Mouse (Mus musculus): ENCODE data around the gene Rin3. TPM values are rescaled to one million over a fixed set of nuclear protein-coding genes. Genes with fewer than 3 reads are reported as not detected.

Gene Rin3
- 4.2 and 4.6 TPM in 2 replicates for polyA plus RNA-seq (2016; fragmentation: Nextera tagmentation; extraction: Ambion mirVana)

DNA sequence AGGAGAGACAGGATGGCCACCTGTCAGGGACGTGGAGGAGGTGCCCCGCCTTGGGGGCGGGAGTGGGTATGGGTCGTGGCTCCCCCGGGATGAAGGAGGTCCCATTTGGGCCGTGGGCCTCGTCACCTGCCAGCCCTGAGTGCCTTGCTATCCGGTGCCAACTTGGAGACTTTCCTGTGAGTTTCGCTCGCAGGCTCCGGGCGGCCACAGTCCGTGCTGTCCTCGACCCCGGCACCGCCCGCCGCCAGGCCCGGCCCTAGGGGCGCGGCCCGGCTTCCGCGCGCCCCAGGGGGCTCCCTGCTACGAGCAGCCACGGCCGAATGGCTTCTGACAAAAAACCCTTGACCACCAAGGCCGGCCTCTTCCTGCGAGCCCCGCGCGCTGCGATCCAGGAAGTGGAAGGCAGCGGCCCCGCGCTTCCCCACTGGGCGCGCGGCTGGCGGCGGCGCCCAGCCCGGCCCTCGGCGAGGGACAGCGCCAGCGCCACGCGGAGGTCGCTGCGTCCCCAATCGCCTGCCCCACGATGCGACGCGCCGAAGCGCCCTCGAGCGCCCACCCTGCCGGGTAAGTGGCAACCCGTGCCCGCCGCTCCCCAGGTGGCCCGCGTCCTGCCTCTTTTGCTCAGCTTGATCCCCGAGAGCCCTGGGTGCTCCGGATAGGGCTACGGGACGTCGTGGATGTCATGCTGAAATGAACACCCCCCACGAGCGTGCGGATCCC lies at the start of gene Rin3:
Gene Rin3, plus strand, starts transcription at position 286 of the 720 bp plus-strand sequence.
- peak within 1 kb of the TSS; percentile 78 for H3K27ac ChIP-seq (replicated peaks)
- peaks cover 40% of the 10 kb centered on the region for H3K27me3 ChIP-seq (ENCODE audit: low read depth, poor library complexity, severe bottlenecking)
- peak; percentile 58 for DNase-seq (ENCODE audit: low spot score)
- under 1% methylated on average over 75 of the region's 75 CpGs for WGBS
- H3K4me1 ChIP-seq: peaks cover 21% of the 10 kb centered on the region
- H3K4me3 ChIP-seq: peak within 1 kb of the TSS; percentile 59
- H3K9me3 ChIP-seq (replicated peaks): peaks cover 6% of the 10 kb centered on the region; the same call in 1 of the 2 replicates
- no peaks in the 10 kb centered on the region for H3K36me3 ChIP-seq

DNA sequence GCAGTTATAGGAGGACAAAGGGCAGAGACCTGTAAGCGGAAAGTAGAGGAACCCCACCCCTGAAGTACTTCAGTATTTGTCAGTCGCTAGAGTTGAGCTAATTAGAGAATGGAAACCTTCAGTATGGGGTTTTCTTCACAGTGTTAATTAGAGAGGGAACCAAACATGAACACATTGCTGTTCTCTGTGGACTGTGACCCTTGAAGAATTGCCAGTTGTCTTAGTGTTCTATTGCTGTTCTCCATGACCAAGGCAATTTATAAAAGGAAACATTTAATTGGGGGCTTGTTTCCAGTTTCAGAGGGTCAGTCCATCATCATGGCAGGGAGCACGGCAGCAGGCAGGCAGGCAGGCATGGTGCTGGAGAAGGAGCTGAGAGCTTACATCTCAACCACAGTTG lies 47.3 kb upstream of the Rin3 start:
- Histone ChIP-seq H3K27me3 (ENCODE audit: low read depth, poor library complexity, severe bottlenecking) (no peaks in the 10 kb centered on the region), H3K4me1 (no peaks in the 10 kb centered on the region), H3K9me3 (replicated peaks) (no peaks in the 10 kb centered on the region), H3K27ac (replicated peaks) (no peak overlapping the region), H3K4me3 (no peak overlapping the region), H3K36me3 (no peaks in the 10 kb centered on the region)
- WGBS: 90% methylated on average over 3 of the region's 3 CpGs
- DNase-seq (ENCODE audit: low spot score): no peak

DNA sequence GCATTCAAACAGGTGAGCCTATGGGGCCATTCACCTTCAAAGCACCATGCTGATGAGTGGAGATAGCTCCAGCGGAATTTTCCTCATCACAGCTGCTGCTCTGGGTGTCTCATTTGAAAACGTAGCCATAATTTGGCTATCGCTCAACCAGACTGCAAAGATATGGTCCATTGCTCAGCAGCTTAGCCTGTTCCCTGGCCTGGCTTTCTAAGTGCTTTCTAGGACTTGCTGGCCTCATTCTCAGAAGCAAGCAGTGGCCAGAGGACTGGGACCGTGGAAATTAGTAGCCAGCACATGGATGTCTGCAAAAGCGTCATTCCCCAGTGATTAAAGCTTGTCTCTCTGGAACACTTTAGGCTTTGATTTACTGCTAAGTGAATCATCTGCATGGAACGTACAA lies 46.5 kb upstream of the Rin3 start:
- H3K27ac ChIP-seq (replicated peaks): no peak overlapping the region
- WGBS: 89% methylated on average over 6 of the region's 6 CpGs
- H3K27me3 ChIP-seq (ENCODE audit: low read depth, poor library complexity, severe bottlenecking): no peaks in the 10 kb centered on the region
- H3K4me1 ChIP-seq: no peaks in the 10 kb centered on the region
- no peaks in the 10 kb centered on the region for H3K9me3 ChIP-seq (replicated peaks)
- H3K4me3 ChIP-seq: no peak overlapping the region
- DNase-seq (ENCODE audit: low spot score): no peak
- H3K36me3 ChIP-seq: no peaks in the 10 kb centered on the region

DNA sequence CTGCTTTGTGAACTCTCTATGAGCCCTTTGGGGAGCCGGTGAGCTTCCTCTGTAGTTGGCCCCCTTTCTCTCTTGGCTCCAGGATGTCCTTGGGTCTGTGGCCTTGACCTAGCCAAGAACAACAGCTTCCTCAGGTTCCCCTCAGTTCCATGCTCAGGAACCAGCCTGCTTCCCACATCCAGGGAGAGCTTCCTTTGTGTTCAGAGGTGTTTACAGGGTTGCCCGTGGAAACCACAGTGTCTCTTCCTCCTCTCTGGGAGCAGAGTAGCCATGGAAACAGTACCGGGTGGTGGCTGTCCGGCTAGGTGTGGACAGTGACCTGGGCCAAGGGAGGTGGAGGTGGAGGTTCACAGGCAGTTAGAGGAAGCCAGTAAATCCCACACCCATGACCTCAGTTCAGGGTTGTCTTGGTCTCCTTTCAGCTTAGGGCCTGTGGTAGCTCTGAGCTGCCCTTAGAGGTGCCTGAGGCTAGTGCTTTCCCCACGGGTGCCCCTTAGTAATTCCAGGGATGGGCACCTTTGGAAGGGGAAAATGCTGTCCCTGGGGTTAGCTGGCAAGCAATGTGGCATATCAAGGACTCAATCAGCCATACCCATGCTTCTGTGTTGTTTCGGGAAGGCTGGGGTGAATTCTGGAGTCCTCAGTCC lies 40.6 kb upstream of the Rin3 start:
- Histone ChIP-seq H3K9me3 (replicated peaks) (no peaks in the 10 kb centered on the region), H3K4me1 (peaks cover 14% of the 10 kb centered on the region), H3K4me3 (no peak overlapping the region), H3K36me3 (no peaks in the 10 kb centered on the region), H3K27me3 (ENCODE audit: low read depth, poor library complexity, severe bottlenecking) (no peaks in the 10 kb centered on the region), H3K27ac (replicated peaks) (0 out of 2 replicates have a peak overlapping the region, but pooled peaks have one; percentile 42)
- WGBS: 63% methylated on average over 6 of the region's 6 CpGs
- DNase-seq (ENCODE audit: low spot score): peak; percentile 15

DNA sequence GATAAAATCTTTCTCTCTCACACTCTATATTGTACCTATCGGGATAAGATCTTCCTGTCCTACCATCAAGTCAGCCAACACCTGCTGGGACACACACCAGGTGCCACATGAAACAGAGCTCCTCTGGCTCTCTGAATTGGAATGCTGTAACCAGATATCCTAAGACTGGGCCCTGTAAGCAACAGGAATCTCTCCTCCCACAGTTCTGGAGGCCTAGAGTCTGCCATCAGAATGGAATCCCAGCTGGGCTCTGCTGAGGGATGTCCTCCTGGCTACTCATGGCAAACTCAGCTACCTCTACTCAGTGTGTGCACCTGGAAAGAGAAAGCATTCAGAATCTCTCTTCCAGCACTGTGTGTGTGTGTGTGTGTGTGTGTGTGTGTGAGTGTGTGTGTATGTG lies 38.9 kb upstream of the Rin3 start:
- H3K9me3 ChIP-seq (replicated peaks): no peaks in the 10 kb centered on the region
- H3K27ac ChIP-seq (replicated peaks): no peak overlapping the region
- DNase-seq (ENCODE audit: low spot score): no peak
- no peaks in the 10 kb centered on the region for H3K27me3 ChIP-seq (ENCODE audit: low read depth, poor library complexity, severe bottlenecking)
- no peaks in the 10 kb centered on the region for H3K36me3 ChIP-seq
- peaks cover 14% of the 10 kb centered on the region for H3K4me1 ChIP-seq
- 78% methylated on average over 1 of the region's 1 CpGs for WGBS
- H3K4me3 ChIP-seq: no peak overlapping the region

DNA sequence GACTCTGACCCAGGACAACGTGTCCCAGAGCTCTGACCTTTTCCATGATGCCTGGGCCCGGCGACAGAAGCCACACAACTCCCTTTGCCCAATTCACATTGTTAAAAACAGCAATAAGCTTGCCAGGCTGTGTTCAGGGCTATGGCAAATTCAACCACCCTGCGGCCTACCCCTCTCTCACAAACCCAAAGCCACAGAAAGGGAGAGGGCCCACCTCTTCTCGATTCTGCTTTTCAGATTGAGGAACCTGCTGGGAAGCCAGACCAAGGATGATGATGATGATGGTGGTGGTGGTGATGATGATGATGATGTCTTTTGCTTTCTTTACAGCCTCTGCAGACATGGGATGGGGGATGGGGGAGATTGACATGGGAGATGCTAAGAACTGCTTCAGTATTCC lies 36.6 kb upstream of the Rin3 start:
- H3K4me3 ChIP-seq: no peak overlapping the region
- H3K27ac ChIP-seq (replicated peaks): no peak overlapping the region
- H3K27me3 ChIP-seq (ENCODE audit: low read depth, poor library complexity, severe bottlenecking): no peaks in the 10 kb centered on the region
- no peak for DNase-seq (ENCODE audit: low spot score)
- no peaks in the 10 kb centered on the region for H3K9me3 ChIP-seq (replicated peaks)
- peaks cover 14% of the 10 kb centered on the region for H3K4me1 ChIP-seq
- 94% methylated on average over 5 of the region's 5 CpGs for WGBS
- no peaks in the 10 kb centered on the region for H3K36me3 ChIP-seq

DNA sequence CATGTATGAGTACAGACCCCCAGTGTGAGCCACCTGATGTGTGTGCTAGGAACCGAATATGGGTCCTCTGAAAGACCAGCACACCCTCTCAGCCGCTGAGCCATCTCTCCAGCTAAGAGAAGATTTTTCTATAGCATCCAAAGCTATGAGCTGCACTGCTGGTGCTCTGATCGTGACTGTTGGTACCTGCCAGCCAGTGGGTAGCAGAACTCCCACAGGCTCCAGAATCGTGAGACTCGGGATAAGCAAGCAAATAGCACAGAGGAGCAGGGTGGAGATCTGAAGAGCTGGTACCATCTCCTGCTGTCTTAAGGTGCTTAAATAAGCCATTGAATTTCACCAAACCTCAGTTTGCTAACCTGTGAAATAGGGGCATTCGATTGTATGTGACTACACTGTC lies 34.7 kb upstream of the Rin3 start:
- Histone ChIP-seq H3K4me1 (no peaks in the 10 kb centered on the region), H3K9me3 (replicated peaks) (no peaks in the 10 kb centered on the region), H3K4me3 (no peak overlapping the region), H3K36me3 (no peaks in the 10 kb centered on the region), H3K27me3 (ENCODE audit: low read depth, poor library complexity, severe bottlenecking) (no peaks in the 10 kb centered on the region), H3K27ac (replicated peaks) (no peak overlapping the region)
- WGBS: 87% methylated on average over 6 of the region's 6 CpGs
- DNase-seq (ENCODE audit: low spot score): no peak

- 95% methylated on average over 4 of the region's 4 CpGs for WGBS
- Histone ChIP-seq H3K27me3 (ENCODE audit: low read depth, poor library complexity, severe bottlenecking) (no peaks in the 10 kb centered on the region), H3K4me1 (no peaks in the 10 kb centered on the region), H3K36me3 (no peaks in the 10 kb centered on the region), H3K27ac (replicated peaks) (no peak overlapping the region), H3K9me3 (replicated peaks) (no peaks in the 10 kb centered on the region), H3K4me3 (no peak overlapping the region)
- no peak for DNase-seq (ENCODE audit: low spot score)
Measured at GRCm38 (mm10) chr12:102250316-102250715, 32.5 kb upstream of the Rin3 start.

DNA sequence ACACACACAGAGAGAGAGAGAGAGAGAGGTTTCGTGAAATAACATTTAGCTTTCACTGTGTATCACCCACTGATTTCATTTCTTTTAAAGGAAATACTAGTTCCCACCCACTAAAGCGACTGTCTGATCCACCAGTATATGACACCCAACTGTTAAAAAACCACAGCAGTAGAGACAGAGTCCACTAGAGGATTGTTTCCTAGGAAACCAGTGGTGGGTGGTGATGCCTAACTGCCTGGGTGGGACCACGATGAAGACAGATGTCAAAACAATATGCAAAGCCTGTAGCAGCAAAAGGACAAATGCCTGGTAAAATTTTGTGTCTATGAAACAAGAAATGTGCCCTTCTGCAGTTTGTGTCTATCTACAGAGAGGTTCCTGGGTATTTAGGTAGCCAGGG lies 31.8 kb upstream of the Rin3 start:
- DNase-seq (ENCODE audit: low spot score): no peak
- no peak overlapping the region for H3K27ac ChIP-seq (replicated peaks)
- H3K36me3 ChIP-seq: no peaks in the 10 kb centered on the region
- no peaks in the 10 kb centered on the region for H3K27me3 ChIP-seq (ENCODE audit: low read depth, poor library complexity, severe bottlenecking)
- WGBS: 92% methylated on average over 3 of the region's 3 CpGs
- no peaks in the 10 kb centered on the region for H3K9me3 ChIP-seq (replicated peaks)
- no peaks in the 10 kb centered on the region for H3K4me1 ChIP-seq
- H3K4me3 ChIP-seq: no peak overlapping the region

DNA sequence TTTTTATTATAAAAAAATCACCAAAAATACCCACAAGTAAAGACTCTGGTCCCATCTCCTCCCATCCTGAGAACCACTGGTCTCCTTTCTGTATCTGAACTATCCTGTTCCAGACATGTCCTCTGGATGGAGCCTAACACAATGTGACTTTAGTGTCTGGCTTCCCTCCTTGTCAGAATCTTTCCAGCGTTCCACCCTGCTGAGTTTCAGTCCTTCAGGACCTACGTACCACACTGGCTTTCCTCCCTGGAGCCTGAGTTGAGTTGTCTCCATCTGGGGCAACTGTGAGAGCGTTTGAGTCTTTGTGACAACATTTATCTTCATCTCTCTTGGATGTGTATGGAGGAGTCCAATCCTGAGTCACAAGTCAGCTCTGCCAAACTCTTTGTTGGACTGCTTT lies 30.9 kb upstream of the Rin3 start:
- H3K4me3 ChIP-seq: no peak overlapping the region
- H3K4me1 ChIP-seq: no peaks in the 10 kb centered on the region
- no peaks in the 10 kb centered on the region for H3K27me3 ChIP-seq (ENCODE audit: low read depth, poor library complexity, severe bottlenecking)
- DNase-seq (ENCODE audit: low spot score): no peak
- no peaks in the 10 kb centered on the region for H3K9me3 ChIP-seq (replicated peaks)
- no peaks in the 10 kb centered on the region for H3K36me3 ChIP-seq
- H3K27ac ChIP-seq (replicated peaks): no peak overlapping the region
- WGBS: 74% methylated on average over 3 of the region's 3 CpGs

DNA sequence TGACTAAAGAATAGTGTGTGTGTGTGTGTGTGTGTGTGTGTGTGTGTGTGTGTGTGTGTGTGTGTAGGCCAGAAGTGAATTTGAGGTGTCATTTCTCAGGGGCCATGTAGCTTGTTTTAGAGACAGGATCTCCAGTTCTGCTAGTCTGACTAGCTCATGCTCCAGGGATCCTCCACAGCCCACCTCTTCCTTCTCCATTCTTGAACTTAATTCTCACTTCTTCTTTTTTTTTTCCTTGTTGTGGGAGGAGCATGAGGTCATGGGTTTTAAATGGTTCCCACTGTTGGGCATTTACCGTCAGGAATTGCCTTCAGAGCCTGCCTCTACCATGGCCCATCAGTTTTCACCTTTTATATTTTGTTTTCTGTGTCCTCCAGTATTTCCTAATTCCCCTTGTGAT lies 30.3 kb upstream of the Rin3 start:
- Histone ChIP-seq H3K9me3 (replicated peaks) (no peaks in the 10 kb centered on the region), H3K4me3 (no peak overlapping the region), H3K27ac (replicated peaks) (no peak overlapping the region), H3K4me1 (no peaks in the 10 kb centered on the region), H3K27me3 (ENCODE audit: low read depth, poor library complexity, severe bottlenecking) (no peaks in the 10 kb centered on the region), H3K36me3 (no peaks in the 10 kb centered on the region)
- WGBS: 77% methylated on average over 1 of the region's 1 CpGs
- no peak for DNase-seq (ENCODE audit: low spot score)

- Histone ChIP-seq H3K4me1 (no peaks in the 10 kb centered on the region), H3K27me3 (ENCODE audit: low read depth, poor library complexity, severe bottlenecking) (no peaks in the 10 kb centered on the region), H3K36me3 (no peaks in the 10 kb centered on the region), H3K27ac (replicated peaks) (no peak overlapping the region), H3K4me3 (no peak overlapping the region), H3K9me3 (replicated peaks) (no peaks in the 10 kb centered on the region)
- DNase-seq (ENCODE audit: low spot score): no peak
Measured at GRCm38 (mm10) chr12:102255012-102255411, 27.8 kb upstream of the Rin3 start.

- Histone ChIP-seq H3K27ac (replicated peaks) (no peak overlapping the region), H3K4me3 (no peak overlapping the region), H3K9me3 (replicated peaks) (no peaks in the 10 kb centered on the region), H3K4me1 (peaks cover 8% of the 10 kb centered on the region; the same call in 1 of the 2 replicates), H3K27me3 (ENCODE audit: low read depth, poor library complexity, severe bottlenecking) (no peaks in the 10 kb centered on the region), H3K36me3 (no peaks in the 10 kb centered on the region)
- 88% methylated on average over 3 of the region's 3 CpGs for WGBS
- no peak for DNase-seq (ENCODE audit: low spot score)
Measured at GRCm38 (mm10) chr12:102258522-102259112, 24.2 kb upstream of the Rin3 start.
